Mouse (Mus musculus): ENCODE results near the gene Klhl7. TPM values are rescaled to one million over a fixed set of nuclear protein-coding genes. Genes with fewer than 3 reads are reported as not detected.

The Klhl7 gene
- total and polyA plus RNA-seq, 2 experiments from 2014 or later: 123 to 149 TPM

DNA sequence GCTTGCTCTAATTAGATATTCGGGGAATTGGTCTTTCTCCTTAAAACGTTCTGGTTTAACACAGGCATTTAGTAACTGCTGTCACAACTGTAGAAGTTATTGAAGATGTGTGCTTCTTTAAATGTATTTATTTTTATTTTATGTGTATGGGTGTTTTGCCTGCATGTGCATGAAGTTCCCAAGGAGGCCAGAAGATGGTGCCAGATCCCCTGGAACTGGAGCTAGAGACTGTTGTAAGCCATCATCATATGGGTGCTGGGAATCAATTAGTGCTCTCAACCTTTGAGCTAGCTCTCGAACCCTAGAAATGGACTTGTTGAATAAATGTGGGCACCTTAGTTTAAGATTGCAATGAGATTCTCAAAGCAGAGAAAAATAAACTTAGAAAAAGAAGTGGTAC lies 42.8 kb upstream of the Klhl7 start:
- Histone ChIP-seq H3K9me3 (ENCODE audit: low read length) (no peaks in the 10 kb centered on the region), H3K36me3 (ENCODE audit: insufficient read depth, low read length) (no peaks in the 10 kb centered on the region), H3K4me1 (ENCODE audit: insufficient read depth, low read length) (no peaks in the 10 kb centered on the region), H3K4me2 (ENCODE audit: low read depth, low read length, poor library complexity, severe bottlenecking) (no peak overlapping the region), H3K27ac (ENCODE audit: low read depth, low read length) (no peak overlapping the region), H3K4me3 (ENCODE audit: low read depth, low read length) (no peak overlapping the region), H3K9ac (replicated peaks; ENCODE audit: low read length, poor library complexity, severe bottlenecking) (no peak overlapping the region), H3K27me3 (ENCODE audit: insufficient read depth, low read length) (no peaks in the 10 kb centered on the region)
- peak; percentile 39; the same call in 1 of the 2 replicates for TF ChIP-seq CTCF (IDR thresholded peaks at IDR 0.05)
- no peak for DNase-seq (ENCODE audit: low spot score)
- no peak for ATAC-seq (ENCODE audit: low FRiP score)
- 76% methylated on average over 3 of the region's 3 CpGs for WGBS

DNA sequence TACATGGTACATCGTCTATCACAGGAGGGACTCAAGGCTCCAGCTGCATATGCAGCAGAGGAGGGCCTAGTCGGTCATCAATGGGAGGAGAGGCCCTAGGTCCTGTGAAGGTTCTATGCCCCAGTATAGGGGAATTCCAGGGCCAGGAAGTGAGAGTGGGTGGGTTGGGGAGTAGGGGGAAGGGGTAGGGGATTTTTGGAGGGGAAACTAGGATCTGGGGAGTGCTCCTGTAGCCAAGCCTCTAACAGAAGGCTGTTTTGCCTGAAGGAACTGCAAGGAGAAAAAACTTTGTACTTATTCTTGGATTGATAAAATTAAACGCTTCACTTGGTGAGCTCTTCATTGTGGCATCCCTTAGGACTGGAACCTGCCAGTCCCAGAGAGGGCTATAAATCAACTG lies 39.5 kb upstream of the Klhl7 start:
- DNase-seq (ENCODE audit: low spot score): no peak
- no peak for ATAC-seq (ENCODE audit: low FRiP score)
- WGBS: 75% methylated on average over 3 of the region's 3 CpGs

DNA sequence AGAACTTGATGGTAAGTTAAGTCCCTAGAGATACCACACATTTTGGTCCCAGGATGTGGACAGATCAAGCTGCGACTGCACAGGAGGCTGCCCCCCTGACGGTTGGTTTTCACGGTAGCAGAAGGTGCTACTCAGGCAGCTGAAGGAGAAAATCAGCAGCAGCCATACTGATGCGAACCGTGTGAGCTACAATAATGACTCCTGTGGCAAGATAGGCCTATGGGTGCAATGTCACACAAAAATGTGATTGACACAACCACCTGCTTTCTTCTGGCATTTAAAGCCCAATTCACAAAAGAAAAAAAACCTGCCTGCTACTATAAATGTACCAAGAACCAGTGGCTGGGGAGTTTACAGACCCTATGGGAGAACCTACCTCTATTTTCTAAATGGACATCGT lies 37.4 kb upstream of the Klhl7 start:
- ATAC-seq (ENCODE audit: low FRiP score) (no peak), DNase-seq (ENCODE audit: low spot score) (no peak)
- no peak overlapping the region for H3K9ac ChIP-seq (replicated peaks; ENCODE audit: low read length, poor library complexity, severe bottlenecking)
- no peaks in the 10 kb centered on the region for H3K36me3 ChIP-seq (ENCODE audit: insufficient read depth, low read length)
- H3K9me3 ChIP-seq (ENCODE audit: low read length): no peaks in the 10 kb centered on the region
- no peak overlapping the region for H3K4me2 ChIP-seq (ENCODE audit: low read depth, low read length, poor library complexity, severe bottlenecking)
- no peak overlapping the region for H3K27ac ChIP-seq (ENCODE audit: low read depth, low read length)
- no peaks in the 10 kb centered on the region for H3K27me3 ChIP-seq (ENCODE audit: insufficient read depth, low read length)
- TF ChIP-seq CTCF (IDR thresholded peaks at IDR 0.05): no peak
- no peaks in the 10 kb centered on the region for H3K4me1 ChIP-seq (ENCODE audit: insufficient read depth, low read length)
- H3K4me3 ChIP-seq (ENCODE audit: low read depth, low read length): no peak overlapping the region
- 84% methylated on average over 6 of the region's 6 CpGs for WGBS

More for the DNA sequence above, 39.5 kb upstream of the Klhl7 start:
- H3K27ac ChIP-seq (ENCODE audit: low read depth, low read length): no peak overlapping the region
- H3K36me3 ChIP-seq (ENCODE audit: insufficient read depth, low read length): no peaks in the 10 kb centered on the region
- no peaks in the 10 kb centered on the region for H3K9me3 ChIP-seq (ENCODE audit: low read length)
- H3K4me2 ChIP-seq (ENCODE audit: low read depth, low read length, poor library complexity, severe bottlenecking): no peak overlapping the region
- H3K4me3 ChIP-seq (ENCODE audit: low read depth, low read length): no peak overlapping the region
- H3K27me3 ChIP-seq (ENCODE audit: insufficient read depth, low read length): no peaks in the 10 kb centered on the region
- H3K4me1 ChIP-seq (ENCODE audit: insufficient read depth, low read length): no peaks in the 10 kb centered on the region
- H3K9ac ChIP-seq (replicated peaks; ENCODE audit: low read length, poor library complexity, severe bottlenecking): no peak overlapping the region
- no peak for TF ChIP-seq CTCF (IDR thresholded peaks at IDR 0.05)

DNA sequence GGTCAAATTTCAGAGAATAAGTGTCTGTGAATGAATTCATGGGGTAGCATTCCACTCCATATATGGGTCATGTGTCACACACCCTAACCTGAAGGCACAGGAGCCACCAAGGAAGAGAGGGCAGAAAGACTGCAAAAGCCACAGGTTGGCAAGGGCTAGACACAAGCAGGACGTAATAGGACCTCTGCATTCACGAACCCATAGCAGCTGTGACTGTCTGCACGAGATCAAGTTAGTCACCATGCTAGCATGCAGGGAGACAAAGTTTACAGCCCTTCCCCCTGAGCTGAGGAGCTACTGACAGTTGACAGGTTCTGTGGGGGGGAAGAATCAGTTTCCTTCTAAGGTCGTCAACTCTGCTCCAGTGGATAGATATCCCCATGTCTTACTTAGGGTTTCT lies 36.9 kb upstream of the Klhl7 start:
- 82% methylated on average over 4 of the region's 4 CpGs for WGBS
- H3K9me3 ChIP-seq (ENCODE audit: low read length): no peaks in the 10 kb centered on the region
- H3K27ac ChIP-seq (ENCODE audit: low read depth, low read length): no peak overlapping the region
- DNase-seq (ENCODE audit: low spot score): no peak
- H3K9ac ChIP-seq (replicated peaks; ENCODE audit: low read length, poor library complexity, severe bottlenecking): no peak overlapping the region
- no peaks in the 10 kb centered on the region for H3K36me3 ChIP-seq (ENCODE audit: insufficient read depth, low read length)
- no peak for ATAC-seq (ENCODE audit: low FRiP score)
- H3K4me3 ChIP-seq (ENCODE audit: low read depth, low read length): no peak overlapping the region
- no peak for TF ChIP-seq CTCF (IDR thresholded peaks at IDR 0.05)
- H3K4me2 ChIP-seq (ENCODE audit: low read depth, low read length, poor library complexity, severe bottlenecking): no peak overlapping the region
- H3K27me3 ChIP-seq (ENCODE audit: insufficient read depth, low read length): no peaks in the 10 kb centered on the region
- no peaks in the 10 kb centered on the region for H3K4me1 ChIP-seq (ENCODE audit: insufficient read depth, low read length)

DNA sequence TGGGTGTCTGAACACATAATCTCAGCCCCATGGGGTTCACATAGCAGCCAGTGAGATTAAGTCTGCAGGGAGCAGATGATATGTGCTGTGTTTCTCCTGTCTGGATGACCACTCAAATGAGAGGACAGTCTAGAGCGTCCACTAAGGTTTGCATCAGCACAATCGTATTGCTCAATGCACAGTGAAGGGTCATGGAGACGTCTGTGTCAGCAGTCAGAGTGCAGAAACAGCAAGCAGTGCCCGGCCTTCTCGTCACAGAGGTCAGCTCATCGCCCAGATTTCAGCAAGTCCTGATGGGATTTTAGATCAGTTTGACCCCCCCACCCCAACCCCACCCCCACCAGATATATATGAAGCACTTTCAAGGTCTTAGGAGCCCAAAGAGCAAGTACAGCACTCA lies 31.4 kb upstream of the Klhl7 start:
- H3K9me3 ChIP-seq (ENCODE audit: low read length): no peaks in the 10 kb centered on the region
- no peak for DNase-seq (ENCODE audit: low spot score)
- ATAC-seq (ENCODE audit: low FRiP score): no peak
- no peaks in the 10 kb centered on the region for H3K36me3 ChIP-seq (ENCODE audit: insufficient read depth, low read length)
- no peaks in the 10 kb centered on the region for H3K4me1 ChIP-seq (ENCODE audit: insufficient read depth, low read length)
- H3K4me2 ChIP-seq (ENCODE audit: low read depth, low read length, poor library complexity, severe bottlenecking): no peak overlapping the region
- no peak overlapping the region for H3K4me3 ChIP-seq (ENCODE audit: low read depth, low read length)
- no peak for TF ChIP-seq CTCF (IDR thresholded peaks at IDR 0.05)
- no peak overlapping the region for H3K27ac ChIP-seq (ENCODE audit: low read depth, low read length)
- 81% methylated on average over 6 of the region's 6 CpGs for WGBS
- H3K9ac ChIP-seq (replicated peaks; ENCODE audit: low read length, poor library complexity, severe bottlenecking): no peak overlapping the region
- H3K27me3 ChIP-seq (ENCODE audit: insufficient read depth, low read length): no peaks in the 10 kb centered on the region

DNA sequence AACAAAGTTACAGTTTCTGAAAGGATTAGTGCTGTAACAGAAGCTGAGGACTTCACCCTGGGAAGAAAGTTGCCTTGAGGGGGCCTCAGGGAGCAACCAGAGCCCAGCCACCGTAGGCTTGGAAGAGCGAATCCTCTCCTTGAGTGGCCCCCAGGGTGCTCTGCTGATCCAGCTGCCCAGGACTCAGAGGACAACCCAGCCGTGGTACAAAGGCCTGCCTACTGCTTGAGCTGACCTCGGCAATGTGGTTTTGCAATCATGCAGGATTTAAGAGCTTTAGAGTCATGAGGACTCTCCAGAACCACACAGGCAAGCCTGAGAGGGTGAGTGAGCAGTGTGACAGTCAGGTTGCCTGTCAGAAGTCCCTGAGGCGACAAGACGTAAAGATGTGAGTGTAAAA lies 28.4 kb upstream of the Klhl7 start:
- Histone ChIP-seq H3K4me3 (ENCODE audit: low read depth, low read length) (no peak overlapping the region), H3K4me1 (ENCODE audit: insufficient read depth, low read length) (0 out of 2 replicates have a peak, but pooled peaks cover 2% of the 10 kb centered on the region), H3K27me3 (ENCODE audit: insufficient read depth, low read length) (no peaks in the 10 kb centered on the region), H3K27ac (ENCODE audit: low read depth, low read length) (no peak overlapping the region), H3K9ac (replicated peaks; ENCODE audit: low read length, poor library complexity, severe bottlenecking) (no peak overlapping the region), H3K4me2 (ENCODE audit: low read depth, low read length, poor library complexity, severe bottlenecking) (no peak overlapping the region), H3K9me3 (ENCODE audit: low read length) (no peaks in the 10 kb centered on the region), H3K36me3 (ENCODE audit: insufficient read depth, low read length) (no peaks in the 10 kb centered on the region)
- WGBS: 66% methylated on average over 6 of the region's 6 CpGs
- no peak for ATAC-seq (ENCODE audit: low FRiP score)
- TF ChIP-seq CTCF (IDR thresholded peaks at IDR 0.05): no peak
- no peak for DNase-seq (ENCODE audit: low spot score)

Measured in midbrain, postnatal 0 days (tissue).